Comparison of ENCODE assay signal across 16 mouse cellular contexts in genomic region chr16:5444785-5445184, GRCm38 (mm10).
"Had no signal": no experiment of that assay in that cellular context is flagged by ENCODE, and none has a peak within 500 bp of the region (broad histone marks: within the 10 kb centered on the region; RNA-seq: fewer than 3 reads in every experiment).

No protein-coding gene starts in this region.

- DNase-seq: kidney, adult 11 months; kidney, adult 9 months; kidney, postnatal 36 days; liver; liver, embryonic 13.5 days; liver, postnatal 0 days; midbrain, embryonic 14.5 days; retina, postnatal 1 day; right cerebral cortex, postnatal 4 days; spleen, adult 18-20 months; thymus, postnatal 14 days had no signal

- H3K4me3 ChIP-seq: limb, embryonic 12.5 days; liver, embryonic 13.5 days; midbrain, embryonic 10.5 days; neural tube, embryonic 12.5 days; stomach, embryonic 15.5 days had no signal

- H3K27ac ChIP-seq: kidney, postnatal 0 days; limb, embryonic 12.5 days; liver, embryonic 13.5 days; midbrain, embryonic 10.5 days; neural tube, embryonic 12.5 days; stomach, embryonic 15.5 days had no signal

- ATAC-seq: liver, postnatal 0 days had no signal

- H3K4me1 ChIP-seq: limb, embryonic 12.5 days; liver, embryonic 13.5 days; neural tube, embryonic 12.5 days; stomach, embryonic 15.5 days had no signal
